Mouse (Mus musculus): ENCODE data around the gene Osbpl6. TPM values are rescaled to one million over a fixed set of nuclear protein-coding genes. Genes with fewer than 3 reads are reported as not detected.

The Osbpl6 gene
- 35.1 and 35.9 TPM in 2 replicates for polyA plus RNA-seq (2015; fragmentation: Nextera tagmentation; extraction: Ambion mirVana)

- peaks cover 28% of the 10 kb centered on the region for H3K4me1 ChIP-seq
- peak within 1 kb of the TSS; percentile 99 for H3K9ac ChIP-seq (replicated peaks)
- peak; percentile 95 for ATAC-seq (ENCODE audit: low FRiP score)
- H3K36me3 ChIP-seq = no peaks in the 10 kb centered on the region
- peak within 1 kb of the TSS; percentile 97 for H3K27ac ChIP-seq (replicated peaks)
- no peaks in the 10 kb centered on the region for H3K27me3 ChIP-seq (replicated peaks)
- peak within 1 kb of the TSS; percentile 99 for H3K4me3 ChIP-seq (replicated peaks)
- under 1% methylated on average over 61 of the region's 89 CpGs for WGBS
- H3K4me2 ChIP-seq = peak within 1 kb of the TSS; percentile 91
- no peaks in the 10 kb centered on the region for H3K9me3 ChIP-seq (replicated peaks)
Observed at GRCm38 (mm10) chr2:76406151-76406936, at the start of gene Osbpl6. Gene Osbpl6 (plus strand): TSS chr2:76406508.

- Histone ChIP-seq H3K4me3 (replicated peaks) (no peak within 1 kb of the TSS), H3K4me2 (no peak within 1 kb of the TSS), H3K27ac (replicated peaks) (no peak within 1 kb of the TSS), H3K9me3 (replicated peaks) (no peaks in the 10 kb centered on the region), H3K27me3 (replicated peaks) (no peaks in the 10 kb centered on the region), H3K36me3 (no peaks in the 10 kb centered on the region), H3K4me1 (no peaks in the 10 kb centered on the region), H3K9ac (replicated peaks) (no peak within 1 kb of the TSS)
- 81% methylated on average over 11 of the region's 11 CpGs for WGBS
- ATAC-seq (ENCODE audit: low FRiP score) = no peak
Observed at GRCm38 (mm10) chr2:76360226-76360625, 46.1 kb upstream of the Osbpl6 start, which contains the start of gene Cyct. Gene Cyct (minus strand): TSS chr2:76360450.

- Histone ChIP-seq H3K27ac (replicated peaks) (no peak overlapping the region), H3K4me3 (replicated peaks) (no peak overlapping the region), H3K36me3 (no peaks in the 10 kb centered on the region), H3K27me3 (replicated peaks) (no peaks in the 10 kb centered on the region), H3K4me1 (no peaks in the 10 kb centered on the region), H3K9me3 (replicated peaks) (no peaks in the 10 kb centered on the region), H3K9ac (replicated peaks) (no peak overlapping the region), H3K4me2 (no peak overlapping the region)
- 66% methylated on average over 2 of the region's 2 CpGs for WGBS
- no peak for ATAC-seq (ENCODE audit: low FRiP score)
Observed at GRCm38 (mm10) chr2:76362111-76362510, 44.2 kb upstream of the Osbpl6 start.

GRCm38 (mm10) chr2:76365811-76366210 lies 40.5 kb upstream of the Osbpl6 start:
- Histone ChIP-seq H3K9ac (replicated peaks) (no peak overlapping the region), H3K4me1 (peaks cover 5% of the 10 kb centered on the region), H3K4me2 (no peak overlapping the region), H3K4me3 (replicated peaks) (no peak overlapping the region), H3K36me3 (no peaks in the 10 kb centered on the region), H3K27ac (replicated peaks) (no peak overlapping the region), H3K27me3 (replicated peaks) (no peaks in the 10 kb centered on the region), H3K9me3 (replicated peaks) (no peaks in the 10 kb centered on the region)
- no peak for ATAC-seq (ENCODE audit: low FRiP score)
- 79% methylated on average over 4 of the region's 4 CpGs for WGBS

- 18% methylated on average over 9 of the region's 9 CpGs for WGBS
- Histone ChIP-seq H3K4me1 (peaks cover 17% of the 10 kb centered on the region), H3K4me3 (replicated peaks) (no peak overlapping the region), H3K9me3 (replicated peaks) (no peaks in the 10 kb centered on the region), H3K4me2 (no peak overlapping the region), H3K36me3 (peaks cover 5% of the 10 kb centered on the region; the same call in 1 of the 2 replicates), H3K27ac (replicated peaks) (no peak overlapping the region), H3K9ac (replicated peaks) (no peak overlapping the region), H3K27me3 (replicated peaks) (no peaks in the 10 kb centered on the region)
- no peak for ATAC-seq (ENCODE audit: low FRiP score)
Observed at GRCm38 (mm10) chr2:76367188-76367922, 39.0 kb upstream of the Osbpl6 start.

GRCm38 (mm10) chr2:76368861-76369660 lies 37.2 kb upstream of the Osbpl6 start:
- WGBS = 81% methylated on average over 13 of the region's 13 CpGs
- 0 out of 2 replicates have a peak overlapping the region, but pooled peaks have one; percentile 89 for H3K4me3 ChIP-seq (replicated peaks)

GRCm38 (mm10) chr2:76369821-76370655 lies 36.3 kb upstream of the Osbpl6 start, which contains the start of gene Rbm45:
Gene Rbm45 (plus strand): TSS chr2:76369984.
- H3K4me3 ChIP-seq (replicated peaks) = peak within 1 kb of the TSS; percentile 89
- ATAC-seq (ENCODE audit: low FRiP score) = peak; percentile 93
- peak within 1 kb of the TSS; percentile 82 for H3K9ac ChIP-seq (replicated peaks)
- H3K36me3 ChIP-seq = peaks cover 25% of the 10 kb centered on the region
- no peaks in the 10 kb centered on the region for H3K9me3 ChIP-seq (replicated peaks)
- peak within 1 kb of the TSS; percentile 95 for H3K4me2 ChIP-seq
- under 1% methylated on average over 60 of the region's 61 CpGs for WGBS
- peak within 1 kb of the TSS; percentile 80 for H3K27ac ChIP-seq (replicated peaks)
- H3K27me3 ChIP-seq (replicated peaks) = no peaks in the 10 kb centered on the region
- H3K4me1 ChIP-seq = peaks cover 17% of the 10 kb centered on the region

More at GRCm38 (mm10) chr2:76368861-76369660, 37.2 kb upstream of the Osbpl6 start:
- H3K27ac ChIP-seq (replicated peaks) = no peak overlapping the region
- no peak overlapping the region for H3K4me2 ChIP-seq
- no peaks in the 10 kb centered on the region for H3K9me3 ChIP-seq (replicated peaks)
- peaks cover 17% of the 10 kb centered on the region for H3K4me1 ChIP-seq
- H3K36me3 ChIP-seq = peaks cover 18% of the 10 kb centered on the region
- no peak overlapping the region for H3K9ac ChIP-seq (replicated peaks)
- H3K27me3 ChIP-seq (replicated peaks) = no peaks in the 10 kb centered on the region
- ATAC-seq (ENCODE audit: low FRiP score) = 0 out of 2 replicates have a peak, but pooled peaks have one; percentile 26

- WGBS = 3% methylated on average over 7 of the region's 7 CpGs
- H3K27me3 ChIP-seq (replicated peaks) = no peaks in the 10 kb centered on the region
- peak overlapping the region; percentile 95 for H3K4me2 ChIP-seq
- peaks cover 30% of the 10 kb centered on the region for H3K36me3 ChIP-seq
- H3K9me3 ChIP-seq (replicated peaks) = no peaks in the 10 kb centered on the region
- peak overlapping the region; percentile 89 for H3K4me3 ChIP-seq (replicated peaks)
- no peak for ATAC-seq (ENCODE audit: low FRiP score)
- no peak overlapping the region; the same call in 1 of the 2 replicates for H3K27ac ChIP-seq (replicated peaks)
- H3K4me1 ChIP-seq = peaks cover 17% of the 10 kb centered on the region
- H3K9ac ChIP-seq (replicated peaks) = peak overlapping the region; percentile 82
Observed at GRCm38 (mm10) chr2:76370656-76370922, 35.7 kb upstream of the Osbpl6 start.

GRCm38 (mm10) chr2:76372244-76372643 lies 34.1 kb upstream of the Osbpl6 start:
- Histone ChIP-seq H3K4me3 (replicated peaks) (no peak overlapping the region), H3K36me3 (peaks cover 42% of the 10 kb centered on the region), H3K4me1 (peaks cover 17% of the 10 kb centered on the region), H3K27ac (replicated peaks) (no peak overlapping the region), H3K27me3 (replicated peaks) (no peaks in the 10 kb centered on the region), H3K9me3 (replicated peaks) (no peaks in the 10 kb centered on the region), H3K4me2 (no peak overlapping the region), H3K9ac (replicated peaks) (no peak overlapping the region)
- no peak for ATAC-seq (ENCODE audit: low FRiP score)
- 91% methylated on average over 4 of the region's 4 CpGs for WGBS

GRCm38 (mm10) chr2:76374544-76375206 lies 31.6 kb upstream of the Osbpl6 start:
- H3K27ac ChIP-seq (replicated peaks) = no peak overlapping the region
- no peak overlapping the region for H3K4me2 ChIP-seq
- H3K27me3 ChIP-seq (replicated peaks) = no peaks in the 10 kb centered on the region
- no peak for ATAC-seq (ENCODE audit: low FRiP score)
- peaks cover 64% of the 10 kb centered on the region for H3K36me3 ChIP-seq
- H3K9me3 ChIP-seq (replicated peaks) = no peaks in the 10 kb centered on the region
- H3K9ac ChIP-seq (replicated peaks) = no peak overlapping the region
- H3K4me1 ChIP-seq = peaks cover 17% of the 10 kb centered on the region
- 94% methylated on average over 6 of the region's 6 CpGs for WGBS
- H3K4me3 ChIP-seq (replicated peaks) = no peak overlapping the region

All from neural tube, embryonic 15.5 days (tissue).